Mouse (Mus musculus) stomach, embryonic 14.5 days (tissue): ENCODE data around the gene Zmynd12. TPM values are rescaled to one million over a fixed set of nuclear protein-coding genes. Genes with fewer than 3 reads are reported as not detected.

Source experiments
- ATAC-seq: fragments of 200-750 bp; cut with Nextera tagmentation; 2 replicates; pipeline ENCODE4 v1.8.0; 2017; ENCODE audit warnings: low read depth, moderate TSS enrichment; ENCODE audit not compliant: insufficient number of reproducible peaks, insufficient read depth, low FRiP score
- H3K27ac ChIP-seq: fragments of 300-500 bp; sonication (generic); 2 replicates; pipeline ENCODE4 v1.5.1; 2014; ENCODE audit warnings: mild to moderate bottlenecking, low read length, moderate library complexity, mixed read lengths
- H3K27me3 ChIP-seq: fragments of 300-500 bp; sonication (generic); 2 replicates; pipeline ENCODE4 v1.6.1; 2014; ENCODE audit warnings: low read length, control low read depth, mixed read lengths; ENCODE audit not compliant: control insufficient read depth, insufficient read depth
- H3K36me3 ChIP-seq: fragments of 300-500 bp; sonication (generic); 2 replicates; pipeline ENCODE4 v1.6.1; 2014; ENCODE audit warnings: mild to moderate bottlenecking, control low read depth, low read length, moderate library complexity, mixed read lengths; ENCODE audit not compliant: control insufficient read depth, insufficient read depth
- H3K4me1 ChIP-seq: fragments of 300-500 bp; sonication (generic); 2 replicates; pipeline ENCODE4 v1.6.1; 2014; ENCODE audit warnings: low read length, control low read depth, mixed read lengths; ENCODE audit not compliant: control insufficient read depth, insufficient read depth
- H3K4me2 ChIP-seq: fragments of 300-500 bp; sonication (generic); replicated peaks from 2 replicates; pipeline ENCODE4 v1.6.1; 2014; ENCODE audit warnings: low read depth, low read length, control low read depth
- H3K4me3 ChIP-seq: fragments of 300-500 bp; sonication (generic); 2 replicates; pipeline ENCODE4 v1.5.1; 2014; ENCODE audit warnings: low read depth, low read length, control low read depth
- H3K9ac ChIP-seq: fragments of 300-500 bp; sonication (generic); replicated peaks from 2 replicates; pipeline ENCODE4 v1.6.1; 2014; ENCODE audit warnings: low read depth, mild to moderate bottlenecking, control low read depth, low read length, moderate library complexity, mixed read lengths
- H3K9me3 ChIP-seq: fragments of 300-500 bp; sonication (generic); 2 replicates; pipeline ENCODE4 v1.6.1; 2016; ENCODE audit warnings: low read depth, low read length, control low read depth; ENCODE audit not compliant: control insufficient read depth
- WGBS: fragments of 180-500 bp; shearing (Covaris S2); extraction: QIAGEN DNeasy Blood & Tissue Kit; methylation state at CpG from one replicate; pipeline ENCODE4 v1.1.7; 2014; 5-methylcytosine and 5-hydroxymethylcytosine counted together
- polyA plus RNA-seq: library from polyadenylated mRNA; unstranded; fragments of >200 nt; fragmentation: Nextera tagmentation; extraction: Ambion mirVana; gene quantifications from 2 replicates; pipeline ENCODE4 v1.2.1, GENCODE M21; 2014

Zmynd12 gene
- not detected in 2 replicates for polyA plus RNA-seq

- Histone ChIP-seq H3K36me3 (no peaks in the 10 kb centered on the region), H3K4me3 (peak within 1 kb of the TSS; percentile 69), H3K9me3 (no peaks in the 10 kb centered on the region), H3K27me3 (no peaks in the 10 kb centered on the region), H3K9ac (peak within 1 kb of the TSS; percentile 70), H3K27ac (peak within 1 kb of the TSS; percentile 84), H3K4me2 (peak within 1 kb of the TSS; percentile 91), H3K4me1 (peaks cover 6% of the 10 kb centered on the region; the same call in 1 of the 2 replicates)
- ATAC-seq, result peak; percentile 94
- under 1% methylated on average over 52 of the region's 52 CpGs for WGBS
These were observed at the start of gene Zmynd12, which contains the start of gene Ppcs for GRCm38 (mm10) chr4:119422294-119422964. Zmynd12 (plus strand) TSS chr4:119422814. Ppcs (minus strand) TSS chr4:119422420.

- no peak overlapping the region for H3K27ac ChIP-seq
- H3K4me1 ChIP-seq, result no peaks in the 10 kb centered on the region
- H3K9ac ChIP-seq, result no peak overlapping the region
- H3K4me2 ChIP-seq, result no peak overlapping the region
- H3K27me3 ChIP-seq, result no peaks in the 10 kb centered on the region
- H3K36me3 ChIP-seq, result no peaks in the 10 kb centered on the region
- no peaks in the 10 kb centered on the region for H3K9me3 ChIP-seq
- 75% methylated on average over 7 of the region's 7 CpGs for WGBS
- no peak for ATAC-seq
- H3K4me3 ChIP-seq, result no peak overlapping the region
These were observed 41.0 kb upstream of the Zmynd12 start for GRCm38 (mm10) chr4:119381471-119382190.

DNA sequence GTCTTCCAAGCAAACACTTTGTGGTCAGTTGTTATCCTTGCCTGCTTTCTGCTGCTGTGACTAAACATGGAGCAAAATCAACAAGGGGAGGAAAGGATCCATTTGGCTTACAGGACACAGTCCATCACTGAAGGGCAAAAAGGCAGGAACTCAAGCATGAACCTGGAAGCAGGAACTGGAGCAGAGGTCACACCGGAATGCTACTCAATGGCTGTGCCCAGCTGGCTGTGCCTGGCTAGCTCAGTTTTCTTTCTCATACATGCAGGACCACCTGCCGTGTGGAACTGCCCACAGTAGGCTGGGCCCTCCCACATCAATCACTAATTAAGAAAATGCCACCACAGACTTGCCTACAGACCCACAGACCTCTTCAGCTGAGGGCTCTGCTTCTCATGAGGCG, 33.4 kb upstream of the Zmynd12 start:
- no peak for ATAC-seq
- H3K4me2 ChIP-seq, result no peak overlapping the region

DNA sequence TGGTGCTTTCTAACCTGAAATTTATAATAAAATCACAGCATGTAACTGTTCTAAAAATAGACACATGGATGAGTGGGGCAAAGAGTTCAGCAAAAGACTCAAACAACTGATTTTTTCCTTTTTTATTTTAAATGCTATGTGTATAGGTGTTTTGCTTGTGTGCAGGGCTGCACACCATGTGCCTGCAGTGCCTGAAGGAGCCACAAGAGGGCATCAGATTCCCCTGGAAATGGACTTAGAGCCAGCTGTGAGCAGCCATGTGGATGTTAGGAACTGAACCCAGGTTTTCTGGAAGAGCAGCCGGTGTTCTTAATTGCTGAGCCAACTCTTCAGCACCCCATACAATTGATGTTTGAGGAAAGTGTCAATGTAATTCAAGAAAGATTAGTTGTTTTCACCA, 32.2 kb upstream of the Zmynd12 start:
- no peak overlapping the region for H3K9ac ChIP-seq
- WGBS, result 82% methylated on average over 1 of the region's 1 CpGs
- H3K27ac ChIP-seq, result no peak overlapping the region
- no peak overlapping the region for H3K4me3 ChIP-seq
- H3K36me3 ChIP-seq, result no peaks in the 10 kb centered on the region
- no peak for ATAC-seq
- H3K4me2 ChIP-seq, result no peak overlapping the region
- no peaks in the 10 kb centered on the region for H3K27me3 ChIP-seq
- H3K4me1 ChIP-seq, result no peaks in the 10 kb centered on the region
- H3K9me3 ChIP-seq, result no peaks in the 10 kb centered on the region

More for the DNA sequence above, 33.4 kb upstream of the Zmynd12 start:
- H3K36me3 ChIP-seq, result no peaks in the 10 kb centered on the region
- H3K4me3 ChIP-seq, result no peak overlapping the region
- 73% methylated on average over 3 of the region's 3 CpGs for WGBS
- no peaks in the 10 kb centered on the region for H3K9me3 ChIP-seq
- H3K9ac ChIP-seq, result no peak overlapping the region
- no peaks in the 10 kb centered on the region for H3K4me1 ChIP-seq
- H3K27me3 ChIP-seq, result no peaks in the 10 kb centered on the region
- no peak overlapping the region for H3K27ac ChIP-seq

GRCm38 (mm10) chr4:119398751-119399150, 23.9 kb upstream of the Zmynd12 start:
- no peak overlapping the region for H3K9ac ChIP-seq
- H3K4me1 ChIP-seq, result no peaks in the 10 kb centered on the region
- no peaks in the 10 kb centered on the region for H3K36me3 ChIP-seq
- H3K4me3 ChIP-seq, result no peak overlapping the region
- no peak for ATAC-seq
- 71% methylated on average over 7 of the region's 7 CpGs for WGBS
- no peaks in the 10 kb centered on the region for H3K27me3 ChIP-seq
- 0 out of 2 replicates have a peak, but pooled peaks cover 7% of the 10 kb centered on the region for H3K9me3 ChIP-seq
- H3K27ac ChIP-seq, result no peak overlapping the region
- H3K4me2 ChIP-seq, result no peak overlapping the region

DNA sequence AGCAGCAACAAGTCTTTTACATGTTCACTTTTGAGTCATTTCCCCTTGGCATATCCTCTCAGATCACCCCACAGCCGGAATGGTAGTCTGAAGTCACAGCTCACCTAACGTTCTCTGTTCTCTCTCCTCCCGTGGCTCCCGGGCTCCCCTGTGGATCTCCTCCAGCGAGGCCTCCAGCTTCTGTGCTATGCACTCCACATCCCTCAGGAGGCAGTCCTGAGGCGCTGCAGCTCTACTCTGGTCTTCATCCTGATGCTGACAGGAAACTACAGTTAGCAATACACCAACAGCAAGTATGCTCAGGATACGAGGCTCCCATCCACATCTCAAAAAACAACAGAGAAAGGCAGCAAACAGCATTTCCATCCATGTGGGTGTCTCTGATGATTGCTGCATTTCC, 21.7 kb upstream of the Zmynd12 start:
- Histone ChIP-seq H3K9ac (no peak overlapping the region), H3K4me3 (no peak overlapping the region), H3K27me3 (no peaks in the 10 kb centered on the region), H3K27ac (no peak overlapping the region), H3K9me3 (0 out of 2 replicates have a peak, but pooled peaks cover 7% of the 10 kb centered on the region), H3K4me1 (no peaks in the 10 kb centered on the region), H3K4me2 (no peak overlapping the region), H3K36me3 (no peaks in the 10 kb centered on the region)
- ATAC-seq, result no peak
- WGBS, result 65% methylated on average over 7 of the region's 7 CpGs

DNA sequence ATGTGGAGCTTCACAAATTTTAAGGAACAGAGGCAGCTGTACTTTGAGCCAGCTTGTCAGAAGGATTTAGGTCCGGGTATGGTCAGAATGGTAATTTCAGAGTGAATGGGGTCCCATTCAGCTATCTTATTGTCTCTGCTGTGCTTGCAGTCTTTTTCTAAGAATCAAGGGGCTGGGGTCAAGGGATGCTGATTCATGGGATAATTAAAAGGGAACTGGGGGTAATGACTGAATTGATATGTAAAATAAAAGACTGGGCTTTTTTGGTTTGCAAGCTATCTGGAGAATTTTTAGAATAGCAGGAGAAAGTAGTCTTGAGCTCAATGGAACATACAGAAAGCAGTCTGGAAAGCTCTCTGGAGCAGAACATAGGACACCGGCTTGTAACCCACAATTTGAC, 19.2 kb upstream of the Zmynd12 start:
- Histone ChIP-seq H3K9me3 (peaks cover 10% of the 10 kb centered on the region; the same call in 1 of the 2 replicates), H3K36me3 (no peaks in the 10 kb centered on the region), H3K27me3 (no peaks in the 10 kb centered on the region), H3K9ac (no peak overlapping the region), H3K4me1 (no peaks in the 10 kb centered on the region), H3K4me2 (no peak overlapping the region), H3K4me3 (no peak overlapping the region), H3K27ac (no peak overlapping the region)
- 86% methylated on average over 2 of the region's 2 CpGs for whole genome bisulfite sequencing
- ATAC-seq, result no peak

DNA sequence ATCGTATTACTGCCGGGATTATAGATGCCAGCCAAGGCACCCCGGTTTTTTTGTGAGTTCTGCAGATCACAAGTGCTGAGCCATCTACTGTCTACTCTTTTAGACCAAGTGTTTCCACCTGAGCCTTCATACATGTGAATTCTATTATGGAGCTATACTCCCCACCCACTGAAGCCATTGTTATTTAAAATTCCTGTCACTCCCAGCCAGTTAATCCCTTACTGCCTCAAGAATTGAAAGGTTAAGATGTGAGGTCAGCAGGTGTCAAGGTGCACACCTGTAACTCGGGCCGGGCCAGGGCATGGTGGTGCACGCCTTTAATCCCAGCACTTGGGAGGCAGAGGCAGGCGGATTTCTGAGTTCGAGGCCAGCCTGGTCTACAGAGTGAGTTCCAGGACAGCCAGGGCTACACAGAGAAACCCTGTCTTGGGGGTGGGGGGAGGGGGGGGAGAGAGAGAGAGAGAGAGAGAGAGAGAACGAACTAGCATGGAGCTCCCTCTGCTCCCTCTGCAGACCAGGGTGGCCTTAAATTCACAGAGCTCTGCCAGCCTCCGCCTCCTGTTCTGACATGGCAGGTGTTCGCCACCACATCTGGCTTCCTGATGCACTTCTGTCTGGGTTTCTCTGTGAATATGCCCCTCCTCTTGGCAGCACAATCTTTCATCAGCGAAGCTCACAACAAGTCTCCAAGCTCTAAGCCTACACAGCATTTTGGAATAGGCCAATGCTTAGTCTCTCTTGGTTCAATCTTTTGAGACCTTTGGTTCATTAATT, 10.6 kb upstream of the Zmynd12 start:
- no peak overlapping the region for H3K27ac ChIP-seq
- 78% methylated on average over 12 of the region's 12 CpGs for WGBS
- no peak overlapping the region for H3K9ac ChIP-seq
- H3K4me3 ChIP-seq, result no peak overlapping the region
- 0 out of 2 replicates have a peak, but pooled peaks cover 4% of the 10 kb centered on the region for H3K4me1 ChIP-seq
- no peak for ATAC-seq
- H3K36me3 ChIP-seq, result no peaks in the 10 kb centered on the region
- no peaks in the 10 kb centered on the region for H3K27me3 ChIP-seq
- H3K9me3 ChIP-seq, result peaks cover 3% of the 10 kb centered on the region; the same call in 1 of the 2 replicates
- no peak overlapping the region for H3K4me2 ChIP-seq
